Mouse (Mus musculus) left cerebral cortex, postnatal 36 days (tissue): ENCODE data around the gene AI481877. TPM values are rescaled to one million over a fixed set of nuclear protein-coding genes. Genes with fewer than 3 reads are reported as not detected.

Source experiments
- DNase-seq, 2 experiments: peaks; one replicate each; pipeline ENCODE4 v3.0.0; 2021 to 2022; ENCODE audit warnings: low spot score in 2 of 2, mixed read lengths in 1 of 2
- intact Hi-C: fragments of 180-260 bp; cut with DNase I; formaldehyde crosslinking; loops from one replicate; pipeline ENCODE4 v1.15.1; 2025
- total RNA-seq, 2 experiments: library from RNA; stranded (reverse); gene quantifications; 2 replicates each; pipeline ENCODE4 v1.2.3; 2021

AI481877 gene
- total RNA-seq, 2 experiments from 2014 or later, result not detected

DNA sequence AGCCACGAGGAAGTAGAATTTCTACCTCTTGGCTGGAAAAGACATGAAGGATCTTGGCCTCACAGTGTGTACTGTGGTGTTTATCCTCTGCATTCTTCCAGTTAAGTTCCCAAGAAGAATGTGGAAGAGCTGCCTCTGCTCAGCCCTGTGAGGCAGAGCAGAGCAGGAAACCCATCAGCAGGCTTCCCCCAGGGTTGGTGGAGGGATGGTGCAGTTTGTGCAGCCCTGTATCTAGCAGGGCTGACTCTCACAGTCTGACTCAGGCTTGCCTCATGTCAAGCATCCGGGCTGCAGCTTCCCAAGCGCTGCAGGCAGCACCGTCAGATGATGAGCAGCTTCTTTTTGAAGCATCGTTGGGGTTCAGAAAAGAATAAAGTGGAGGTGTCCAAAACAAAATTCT, 10.3 kb upstream of the AI481877 start:
- intact Hi-C loops, result no loop called here

DNA sequence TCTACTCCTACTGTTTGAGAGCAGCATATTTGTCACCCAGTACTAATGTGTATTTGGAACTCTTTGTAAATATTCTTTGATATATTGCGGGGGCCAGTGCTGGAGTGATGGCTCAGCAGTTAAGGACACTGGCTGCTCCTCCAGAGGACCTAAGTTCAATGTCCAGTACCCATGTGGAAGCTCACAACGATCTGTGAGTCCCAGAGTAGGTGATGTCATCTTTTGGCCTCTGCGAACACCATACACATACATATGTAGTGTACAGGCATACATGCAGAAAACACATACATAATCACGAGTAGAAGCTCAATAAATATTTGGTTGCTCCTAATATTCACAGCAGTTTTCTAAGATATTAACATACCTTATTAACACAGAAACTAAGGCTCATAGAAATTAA, 9.8 kb downstream of the AI481877 start:
- DNase-seq, result no peak
- intact Hi-C loops, result no loop called here

More for the DNA sequence above, 10.3 kb upstream of the AI481877 start:
- DNase-seq, result no peak

DNA sequence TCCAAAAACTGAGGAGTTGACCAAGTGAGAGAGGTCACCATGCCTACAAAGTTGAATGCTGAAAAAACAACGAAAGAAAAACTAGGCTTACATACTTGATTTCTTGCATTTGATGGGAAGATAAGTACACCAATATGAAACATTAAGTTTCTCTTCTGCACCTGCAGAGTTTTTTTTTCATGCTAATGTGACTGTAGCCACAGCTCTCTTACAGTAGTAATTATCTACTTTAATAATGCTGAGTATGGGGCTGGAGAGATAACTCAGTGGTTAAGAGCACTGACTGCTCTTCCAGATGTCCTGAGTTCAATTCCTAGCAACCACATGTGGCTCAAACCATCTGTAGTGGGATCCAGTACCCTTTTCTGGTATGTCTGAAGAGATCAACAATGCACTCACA, 13.7 kb downstream of the AI481877 start:
- intact Hi-C loops, result no loop called here
- no peak for DNase-seq

DNA sequence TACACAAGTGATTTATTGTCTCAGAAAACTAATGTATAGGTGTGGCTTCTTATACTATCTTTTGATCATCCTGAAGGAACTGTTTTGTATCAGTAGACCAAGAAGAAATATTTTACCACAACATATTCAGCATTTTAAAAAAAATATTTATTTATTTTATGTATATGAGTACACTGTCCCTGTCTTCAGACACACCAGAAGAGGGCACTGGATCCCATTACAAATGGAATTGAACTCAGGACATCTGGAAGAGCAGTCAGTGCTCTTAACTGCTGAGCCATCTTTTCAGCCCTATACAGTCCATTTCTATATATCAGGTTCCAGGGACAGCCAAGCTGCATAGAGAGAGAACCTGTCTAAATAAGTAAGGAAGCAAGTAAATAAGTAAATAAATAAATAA, 15.2 kb downstream of the AI481877 start:
- DNase-seq, result no peak
- intact Hi-C loops, result no loop called here

DNA sequence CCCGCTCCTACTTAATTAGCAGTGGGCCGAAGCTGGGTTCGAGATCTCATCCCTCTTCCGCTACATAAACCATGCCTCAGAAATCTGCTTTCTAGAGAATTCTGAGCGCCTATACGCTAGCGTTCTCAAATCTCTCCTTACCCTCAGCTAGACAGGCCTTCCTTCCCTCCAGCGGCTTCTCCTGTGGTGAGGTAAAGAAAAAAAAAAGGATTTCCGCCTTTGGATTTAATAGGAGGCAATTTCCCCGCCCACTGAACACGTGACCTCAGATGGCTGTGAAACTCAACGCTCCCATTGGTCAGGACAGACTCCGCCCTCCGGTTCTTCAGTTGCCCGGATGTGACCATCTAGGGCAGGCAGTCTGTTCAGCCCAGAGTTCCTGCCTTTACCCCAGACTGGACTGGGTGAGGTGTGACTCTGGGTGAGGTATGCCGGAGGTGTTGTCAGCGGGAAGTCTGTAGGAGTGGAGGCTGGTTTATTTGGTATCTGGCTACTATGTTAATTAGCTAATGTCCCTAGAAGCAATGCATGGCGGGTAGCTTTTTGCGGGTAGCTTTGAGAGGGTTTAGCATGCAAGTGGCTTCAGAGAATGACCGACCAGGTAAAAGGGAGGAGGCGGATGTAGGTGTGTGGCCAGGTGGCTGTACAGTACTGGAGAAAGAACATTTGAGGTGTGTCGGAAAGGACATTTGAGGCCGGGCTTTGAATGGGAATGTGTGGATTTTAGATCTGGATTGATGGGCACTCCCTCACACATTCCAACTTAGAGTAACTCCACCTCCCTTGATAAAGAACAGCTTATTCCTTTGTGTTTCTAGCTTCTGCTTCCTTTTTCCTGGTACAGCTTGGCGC, 20.9 kb downstream of the AI481877 start:
- no peak for DNase-seq
- intact Hi-C loops, result no loop called here

DNA sequence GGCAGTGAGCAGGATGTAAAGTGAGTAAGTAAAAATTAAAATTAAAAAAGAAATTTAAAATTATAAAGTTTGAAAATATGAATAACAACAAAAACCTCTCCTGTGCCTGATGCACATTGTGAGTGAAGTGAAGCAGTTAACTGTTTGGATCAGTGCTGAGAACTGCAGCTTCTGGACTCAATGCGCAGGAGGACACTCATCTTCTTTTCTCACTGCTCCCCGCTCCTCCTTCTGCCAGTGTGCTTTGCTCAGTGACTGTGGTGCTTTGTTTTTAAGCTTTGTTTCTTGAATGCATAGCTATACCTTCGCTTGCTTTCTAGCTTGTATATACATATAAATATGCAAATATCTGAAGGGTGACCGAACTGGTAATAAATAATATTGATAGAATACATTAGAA, 30.1 kb downstream of the AI481877 start:
- intact Hi-C loops, result no loop called here
- DNase-seq, result no peak

DNA sequence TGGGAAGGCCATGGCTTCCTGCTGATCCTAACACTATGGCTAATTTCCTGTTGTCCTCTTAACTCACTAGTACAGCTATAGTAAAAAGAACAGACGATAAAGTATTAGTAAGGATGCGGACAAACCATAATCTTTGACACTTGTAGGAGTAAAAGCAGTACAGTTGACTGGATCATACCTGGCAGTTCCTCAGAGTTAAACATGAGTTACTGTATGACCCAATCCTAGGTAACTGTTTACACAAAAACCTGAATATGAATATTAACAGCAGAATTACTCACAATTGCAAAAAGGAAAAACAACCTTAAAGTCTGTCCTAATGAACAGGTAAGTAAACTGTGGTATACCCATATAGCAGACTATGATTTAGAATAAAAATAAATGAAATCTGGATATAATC, 30.9 kb downstream of the AI481877 start:
- intact Hi-C loops, result no loop called here
- no peak for DNase-seq

DNA sequence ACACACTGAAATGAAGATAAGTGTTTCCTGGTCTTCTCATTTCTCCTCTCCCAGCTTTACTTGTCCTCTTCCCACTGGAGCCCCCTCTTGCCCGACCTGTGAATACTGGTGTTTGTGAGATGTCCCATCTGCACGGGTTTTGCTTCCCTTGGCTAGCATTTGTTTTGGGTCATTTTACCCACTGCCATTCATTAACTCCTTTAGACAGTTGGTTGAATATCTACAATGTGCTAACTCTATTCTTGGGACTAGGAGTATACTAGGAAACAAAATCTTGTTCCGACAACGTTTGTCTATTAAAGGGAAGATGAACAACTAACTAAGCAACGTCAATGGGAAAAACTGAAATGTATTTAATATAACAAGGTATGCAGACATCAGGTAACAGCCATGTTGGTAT, 32.1 kb downstream of the AI481877 start:
- no peak for DNase-seq
- intact Hi-C loops, result no loop called here

DNA sequence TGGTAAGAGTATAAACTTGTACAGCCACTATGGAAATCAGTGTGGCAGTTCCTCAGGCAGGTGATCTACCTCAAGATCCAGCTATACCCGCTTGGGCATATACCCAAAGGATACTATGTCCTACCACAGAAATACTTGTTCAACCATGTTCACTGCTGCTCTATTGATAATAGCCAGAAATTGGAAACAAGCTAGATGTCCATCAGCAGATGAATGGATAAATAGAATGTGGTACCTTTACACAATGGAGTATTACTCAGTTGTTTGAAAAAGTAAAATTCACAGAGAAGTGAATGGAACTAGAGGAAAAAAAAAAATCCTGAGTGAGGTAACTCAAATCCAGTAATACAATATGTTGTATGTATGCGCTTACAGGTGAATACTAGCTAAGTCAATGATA, 34.6 kb downstream of the AI481877 start:
- intact Hi-C loops, result no loop called here
- DNase-seq, result no peak

DNA sequence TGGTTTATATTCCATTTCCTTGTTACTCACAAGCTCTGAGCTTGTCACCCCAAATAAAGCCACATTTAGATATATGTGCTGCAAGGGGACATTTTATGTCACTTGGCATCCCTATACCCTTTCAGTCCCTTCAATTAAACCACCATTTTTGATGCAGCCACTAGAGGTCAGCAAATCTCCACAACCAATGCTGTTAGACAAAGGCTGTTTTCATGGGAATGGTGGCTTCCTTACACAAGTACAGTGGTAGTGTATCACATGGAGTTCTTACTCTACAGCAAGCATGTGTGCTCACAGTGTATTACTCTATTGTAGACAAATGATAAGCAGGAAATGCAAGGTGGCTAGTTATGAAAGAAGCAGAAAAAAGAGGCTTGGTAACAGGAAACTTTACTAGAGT, 42.4 kb downstream of the AI481877 start:
- intact Hi-C loops, result loop anchor here (1.0 to 10.0 kb wide), 4 partner anchors 88 to 471 kb away; partner anchors contain the start of gene Ugcg
- DNase-seq, result peak; percentile 54 to 61

DNA sequence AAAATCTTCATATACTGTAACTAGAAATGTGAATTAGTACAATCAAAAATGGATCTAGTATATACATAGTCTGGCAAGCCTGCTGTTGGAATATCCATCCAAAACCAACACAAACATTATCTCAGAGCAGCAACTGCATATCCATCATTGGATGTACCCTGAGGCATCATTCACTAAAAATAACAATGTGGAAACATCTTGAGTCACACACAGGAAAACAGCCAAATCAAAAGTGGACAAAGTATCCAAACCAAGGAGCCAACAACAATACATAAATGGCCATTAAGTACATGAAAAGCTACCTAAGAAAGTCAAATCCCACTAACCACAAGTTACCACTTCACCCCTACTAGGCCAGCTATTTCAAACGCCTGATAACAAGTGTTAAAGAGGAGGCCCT, 49.4 kb downstream of the AI481877 start:
- DNase-seq, result no peak
- intact Hi-C loops, result no loop called here

DNA sequence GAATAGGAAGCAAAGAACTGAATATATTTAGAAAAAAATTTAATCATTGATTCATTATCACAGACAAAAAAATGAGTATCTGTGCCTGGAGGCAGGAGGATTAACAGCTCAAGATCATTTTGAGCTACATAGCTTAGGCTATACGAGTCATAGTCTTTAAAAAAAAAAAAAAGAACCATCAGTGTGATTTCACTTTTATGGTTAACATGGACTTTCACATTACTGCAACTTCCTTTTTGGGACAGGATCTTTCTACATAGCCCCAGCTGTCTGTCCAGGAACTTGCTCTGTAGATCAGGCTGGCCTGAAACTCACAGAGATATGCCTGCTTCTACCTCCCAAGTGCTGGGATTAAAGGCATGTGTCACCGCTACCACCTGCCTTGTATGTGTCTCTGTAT, 55.4 kb downstream of the AI481877 start:
- no peak for DNase-seq
- intact Hi-C loops, result no loop called here

DNA sequence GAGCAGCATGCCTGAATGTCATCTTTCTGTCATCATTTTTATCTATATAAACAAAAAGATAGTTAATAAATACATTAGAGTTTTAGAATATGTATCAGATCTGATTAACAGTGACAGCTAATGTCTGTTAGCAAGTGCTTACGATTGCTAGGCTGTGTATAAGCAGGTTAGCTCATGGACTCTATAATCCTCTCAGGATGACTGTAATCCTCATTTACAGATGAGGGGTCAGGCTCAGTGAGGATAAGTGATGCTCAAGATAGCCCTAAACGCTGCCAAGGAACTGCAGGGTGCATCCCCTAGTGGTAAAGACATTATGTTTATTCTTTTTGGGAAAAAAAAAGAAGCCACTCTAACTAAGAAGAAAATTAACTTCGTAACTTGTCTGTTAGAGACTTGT, 69.5 kb downstream of the AI481877 start:
- intact Hi-C loops, result no loop called here
- no peak for DNase-seq

DNA sequence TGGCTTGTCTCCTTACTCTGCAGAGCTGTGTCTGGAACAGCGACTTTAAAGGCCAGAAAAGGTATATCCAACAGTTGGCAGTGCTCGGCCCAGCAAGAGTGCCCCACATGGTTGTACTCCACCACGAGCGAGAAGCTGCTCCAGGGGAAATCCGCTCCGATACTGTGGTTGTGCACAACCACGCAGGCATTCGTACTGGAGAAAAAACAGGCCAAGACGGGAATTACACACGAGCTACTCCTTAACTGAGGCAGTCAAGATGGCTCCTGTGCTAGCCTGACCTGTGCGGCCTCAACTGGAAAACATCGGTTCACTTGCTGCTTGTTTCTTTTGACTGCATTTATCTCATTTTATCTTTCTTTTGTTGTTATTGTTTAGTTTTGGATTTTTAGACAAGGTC, 76.3 kb downstream of the AI481877 start:
- DNase-seq, result no peak
- intact Hi-C loops, result no loop called here

DNA sequence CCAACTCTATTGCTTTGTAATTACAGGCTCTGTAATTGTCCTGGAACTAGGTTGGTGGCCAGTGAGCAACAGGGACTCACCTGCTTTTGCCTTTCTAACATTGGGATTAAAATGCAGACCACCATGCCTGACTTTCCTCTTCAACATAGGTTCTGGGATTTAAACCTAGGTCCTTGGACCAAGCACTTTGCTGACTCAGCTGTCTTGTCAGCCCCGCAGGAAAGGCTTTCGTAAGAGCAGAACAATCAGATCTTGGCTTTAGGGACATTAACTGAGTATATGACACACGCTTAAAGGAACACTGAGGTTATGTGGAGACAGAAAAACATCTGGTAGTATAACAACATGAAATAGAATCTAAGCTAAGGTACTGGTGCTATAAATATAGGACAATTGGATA, 80.9 kb downstream of the AI481877 start:
- intact Hi-C loops, result no loop called here
- no peak for DNase-seq

DNA sequence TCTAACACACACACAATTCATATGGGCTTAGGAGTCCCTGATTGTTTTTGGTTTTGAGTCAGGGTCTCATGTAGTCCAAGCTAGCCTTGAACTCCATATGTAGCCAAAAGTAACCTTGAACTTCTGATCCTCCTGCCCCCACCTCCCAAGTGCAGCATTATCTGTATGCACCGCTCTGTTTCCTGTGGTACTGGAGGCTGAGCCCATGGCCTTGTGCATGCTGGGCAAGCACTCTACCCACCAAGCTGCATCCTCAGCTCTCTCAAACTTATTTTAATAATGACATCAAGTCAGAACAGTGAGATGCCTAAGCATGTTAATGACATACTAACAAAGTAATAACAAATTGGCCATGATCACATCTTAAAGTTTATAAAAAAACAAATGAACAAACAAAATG, 87.7 kb downstream of the AI481877 start:
- no peak for DNase-seq
- intact Hi-C loops, result no loop called here

DNA sequence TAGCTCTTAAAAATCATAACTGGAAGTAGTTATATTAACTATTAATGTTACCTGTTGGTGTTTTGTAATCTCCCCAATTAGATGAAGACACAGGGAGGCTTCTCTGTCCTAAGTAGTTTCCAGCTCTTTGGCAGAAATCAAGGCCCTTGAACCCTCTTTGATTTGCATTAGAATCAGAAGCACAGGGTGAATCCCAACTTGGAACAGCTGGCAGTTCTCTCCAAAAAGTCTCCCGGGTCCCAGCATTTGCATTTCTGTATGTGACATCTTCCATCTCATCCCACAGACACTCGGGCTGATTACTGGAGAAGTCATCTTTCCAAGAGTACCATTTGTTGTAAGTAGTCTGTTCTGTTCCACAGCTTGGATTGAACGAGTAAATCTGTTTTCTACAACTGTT, 91.6 kb downstream of the AI481877 start:
- no peak for DNase-seq
- intact Hi-C loops, result no loop called here

DNA sequence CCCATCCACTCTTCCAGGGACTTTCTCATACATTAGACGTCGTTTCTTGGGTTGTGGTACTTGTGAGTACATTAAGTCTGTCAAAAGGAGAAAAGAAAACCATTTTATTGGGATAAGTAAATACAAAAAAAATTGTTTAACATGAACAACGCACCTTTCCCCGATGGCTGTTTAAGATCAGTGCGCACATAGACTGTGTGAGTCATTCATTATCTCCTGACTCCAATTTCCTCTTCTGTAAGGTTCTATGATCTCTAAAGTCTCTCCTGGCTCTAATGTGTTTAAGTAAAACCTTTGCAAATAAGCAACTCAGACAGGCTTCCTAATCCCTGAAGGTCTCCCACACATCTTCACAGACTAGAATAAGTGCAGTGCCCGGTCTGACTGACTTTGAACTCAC, 94.9 kb downstream of the AI481877 start:
- intact Hi-C loops, result no loop called here
- no peak for DNase-seq

DNA sequence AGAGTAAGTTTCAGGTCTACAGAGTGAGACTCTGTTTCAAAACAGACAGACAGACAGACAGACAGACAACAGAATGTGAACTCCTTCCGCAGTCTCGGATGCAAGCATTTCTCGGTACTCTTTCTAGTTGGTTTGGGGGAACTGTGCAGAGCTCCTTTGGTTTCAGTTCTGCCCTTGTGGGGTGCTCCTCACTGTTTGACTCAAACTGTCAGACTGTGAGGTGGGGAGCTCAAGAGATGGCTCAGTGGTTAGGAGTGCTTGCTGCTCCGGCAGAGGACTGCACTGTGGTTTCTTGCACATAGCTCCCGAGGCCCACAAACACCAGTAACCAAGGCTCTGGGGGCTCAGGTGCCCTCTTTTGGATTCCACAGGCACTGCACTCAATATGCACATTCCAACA, 95.7 kb downstream of the AI481877 start:
- intact Hi-C loops, result no loop called here
- DNase-seq, result no peak

DNA sequence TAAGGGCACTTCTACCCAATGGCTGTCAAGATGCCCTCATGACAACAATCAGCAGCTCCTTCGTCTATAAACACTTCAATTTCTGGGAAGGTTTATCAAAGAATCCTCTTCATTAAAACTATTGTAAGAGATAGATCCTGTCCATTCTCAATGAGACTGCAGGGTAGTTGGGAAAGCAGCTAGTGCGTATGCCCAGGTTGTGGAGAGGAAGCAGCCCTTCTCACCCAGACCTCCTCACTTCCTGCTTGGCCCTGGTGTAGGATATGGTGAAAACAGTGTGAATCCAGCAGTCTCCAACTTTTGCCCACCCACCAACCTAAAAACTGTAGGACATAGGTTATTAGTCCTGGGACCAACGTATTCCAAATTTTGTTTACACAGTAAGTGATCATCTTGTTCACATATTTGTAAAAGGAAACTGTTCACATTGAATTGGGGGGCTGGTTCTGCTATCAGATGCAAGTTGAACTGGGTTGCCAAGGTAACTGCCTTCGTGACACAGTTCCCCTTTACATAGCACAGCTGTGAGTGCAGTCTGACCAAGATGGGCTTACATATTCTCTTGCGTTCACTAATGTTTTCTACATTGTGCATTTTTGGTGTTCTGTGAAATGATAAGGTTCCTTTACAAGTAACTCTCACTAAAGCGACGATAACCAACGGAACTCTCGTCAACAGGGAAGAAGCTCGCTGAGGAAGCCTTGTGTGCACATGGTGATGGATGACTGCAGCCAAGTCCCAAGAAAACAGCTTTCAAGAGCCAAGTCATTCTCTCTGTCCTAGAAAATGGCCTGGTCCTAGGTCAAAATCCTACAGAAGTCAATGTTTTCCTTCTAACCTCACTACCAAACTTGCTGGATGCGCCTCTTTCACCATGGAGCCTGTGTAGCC, 98.1 kb downstream of the AI481877 start:
- intact Hi-C loops, result no loop called here
- DNase-seq, result no peak

DNA sequence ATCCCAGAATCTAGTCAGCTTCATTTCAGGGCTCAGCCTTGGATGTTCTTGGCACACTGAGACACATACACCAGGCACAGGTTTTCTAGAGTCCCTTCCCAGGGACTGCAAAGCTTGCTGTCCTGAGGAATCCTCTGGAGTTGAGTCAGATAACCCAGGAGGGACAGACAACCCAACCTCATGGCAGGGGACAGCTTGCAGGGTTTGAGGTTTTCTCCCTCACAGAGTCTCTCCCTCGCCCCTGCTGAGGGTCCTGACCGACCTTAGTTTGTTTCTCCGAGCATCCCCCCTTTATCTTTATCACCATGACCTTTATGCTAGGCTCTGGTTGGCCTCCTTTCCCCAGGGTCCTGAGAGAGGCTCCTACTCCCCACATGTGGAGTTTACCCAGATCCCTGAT, 101.3 kb downstream of the AI481877 start:
- no peak for DNase-seq
- intact Hi-C loops, result loop anchor here (2.0 kb wide), 1 partner anchor 53 kb away; no protein-coding TSS in a partner anchor
